Mouse (Mus musculus) ES-E14 (cell line): ENCODE data around the gene Fras1. TPM values are rescaled to one million over a fixed set of nuclear protein-coding genes. Genes with fewer than 3 reads are reported as not detected.

Experiments
- DNase-seq: peaks from one replicate; pipeline ENCODE4 v3.0.0-alpha.2; 2013; ENCODE audit warnings: low read depth, low spot score
- H3K27ac ChIP-seq: 2 replicates; pipeline ENCODE4 v1.5.1; 2012; ENCODE audit warnings: low read depth, mild to moderate bottlenecking, low read length, moderate library complexity, mixed read lengths; ENCODE audit not compliant: poor library complexity, insufficient read depth, severe bottlenecking
- H3K36me3 ChIP-seq: 2 replicates; pipeline ENCODE4 v1.6.1; 2012; ENCODE audit warnings: mild to moderate bottlenecking, low read length, moderate library complexity, mixed read lengths; ENCODE audit not compliant: control insufficient read depth, poor library complexity, insufficient read depth, severe bottlenecking
- H3K4me1 ChIP-seq, 2 experiments: fragments of 150-350 bp in 1 of 2; sonication (generic) in 1 of 2; 2 replicates each; pipeline ENCODE4 v1.6.1; 2012; ENCODE audit warnings: low read length in 2 of 2, mild to moderate bottlenecking in 1 of 2, mixed read lengths in 1 of 2; ENCODE audit not compliant: control insufficient read depth in 2 of 2, insufficient read depth in 2 of 2, poor library complexity in 1 of 2
- H3K4me3 ChIP-seq, 2 experiments: fragments of 150-350 bp in 1 of 2; sonication (generic) in 1 of 2; 2 replicates each; pipeline ENCODE4 v1.5.1; 2012; ENCODE audit warnings: low read length in 2 of 2, low read depth in 1 of 2, mild to moderate bottlenecking in 1 of 2, mixed read lengths in 1 of 2; ENCODE audit not compliant: insufficient read depth in 1 of 2, poor library complexity in 1 of 2, severe bottlenecking in 1 of 2
- H3K9ac ChIP-seq: 2 replicates; pipeline ENCODE4 v1.6.1; 2012; ENCODE audit warnings: low read depth, mild to moderate bottlenecking, low read length, mixed read lengths; ENCODE audit not compliant: poor library complexity, insufficient read depth, severe bottlenecking
- H3K9me3 ChIP-seq: fragments of 150-350 bp; sonication (generic); 2 replicates; pipeline ENCODE4 v1.6.1; 2012; ENCODE audit warnings: low read depth, mild to moderate bottlenecking, low read length; ENCODE audit not compliant: control insufficient read depth, insufficient read depth
- CHD2 ChIP-seq: IDR thresholded peaks from 2 replicates; pipeline ENCODE4 v1.6.1; 2014; ENCODE audit warnings: mild to moderate bottlenecking, low read depth, low read length, inconsistent platforms
- HCFC1 ChIP-seq: IDR thresholded peaks from 2 replicates; pipeline ENCODE4 v1.6.1; 2012; ENCODE audit warnings: low read length, inconsistent platforms, borderline replicate concordance; ENCODE audit not compliant: insufficient read depth
- MAFK ChIP-seq: IDR thresholded peaks from 2 replicates; pipeline ENCODE4 v1.6.1; 2014; ENCODE audit warnings: mild to moderate bottlenecking, low read depth, low read length, inconsistent platforms; ENCODE audit not compliant: insufficient read depth
- ZC3H11A ChIP-seq: IDR thresholded peaks from 2 replicates; pipeline ENCODE4 v1.6.1; 2012; ENCODE audit warnings: low read depth, mild to moderate bottlenecking, inconsistent platforms, low read length, borderline replicate concordance
- ZNF384 ChIP-seq: IDR thresholded peaks from 2 replicates; pipeline ENCODE4 v1.6.1; 2012; ENCODE audit warnings: low read depth, low read length, inconsistent platforms
- in situ Hi-C, 2 experiments: fragments of 600-800 bp; cut with MboI; formaldehyde crosslinking; loops; one replicate each; pipeline ENCODE4 v1.15.1; 2025; ENCODE audit warnings: low sequenced_read_pairs in 2 of 2, inconsistent platforms in 1 of 2; ENCODE audit not compliant: unreplicated experiment in 2 of 2
- total RNA-seq: library from RNA; depleted of rRNA; stranded (reverse); fragments of 300-350 nt; gene quantifications from 2 replicates; pipeline ENCODE4 v1.2.3, GENCODE M21; 2012

Gene Fras1
- total RNA-seq, 1 experiment, result 1.6 TPM

DNA sequence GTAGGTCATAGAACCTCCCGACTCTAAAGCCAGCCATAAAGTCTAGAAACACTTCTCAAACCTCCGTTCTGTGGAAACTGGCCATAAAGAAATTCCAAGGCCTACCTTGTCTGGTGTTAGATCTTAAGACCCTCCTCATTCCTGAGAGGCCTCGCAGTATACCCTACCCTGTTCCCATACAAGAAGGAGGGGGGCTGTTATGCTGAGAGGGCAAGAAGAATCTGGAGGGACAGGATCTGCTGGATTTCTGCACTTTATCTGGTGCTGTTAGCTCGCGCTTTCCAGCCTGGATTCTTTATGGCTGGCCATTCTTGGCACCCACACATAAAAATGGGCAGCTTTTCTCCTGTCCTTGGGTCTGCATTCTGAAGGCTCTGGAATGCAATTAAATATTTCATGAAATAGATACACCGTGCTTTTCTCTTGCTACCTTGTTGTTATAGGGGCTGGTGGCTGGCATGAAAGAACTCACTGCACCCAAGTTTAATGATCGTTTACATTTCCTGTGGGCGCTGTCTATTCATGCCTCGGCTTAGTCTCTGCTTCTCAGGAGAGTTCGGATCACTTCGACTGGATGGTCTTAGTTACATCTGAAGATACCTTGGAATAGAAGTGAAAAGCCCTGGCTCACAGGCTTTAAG is 39.1 kb downstream of the Fras1 start:
- DNase-seq, result no peak
- TF ChIP-seq HCFC1, result no peak
- TF ChIP-seq ZNF384, result no peak
- no peak for TF ChIP-seq MAFK
- TF ChIP-seq CHD2, result no peak
- TF ChIP-seq ZC3H11A, result no peak

DNA sequence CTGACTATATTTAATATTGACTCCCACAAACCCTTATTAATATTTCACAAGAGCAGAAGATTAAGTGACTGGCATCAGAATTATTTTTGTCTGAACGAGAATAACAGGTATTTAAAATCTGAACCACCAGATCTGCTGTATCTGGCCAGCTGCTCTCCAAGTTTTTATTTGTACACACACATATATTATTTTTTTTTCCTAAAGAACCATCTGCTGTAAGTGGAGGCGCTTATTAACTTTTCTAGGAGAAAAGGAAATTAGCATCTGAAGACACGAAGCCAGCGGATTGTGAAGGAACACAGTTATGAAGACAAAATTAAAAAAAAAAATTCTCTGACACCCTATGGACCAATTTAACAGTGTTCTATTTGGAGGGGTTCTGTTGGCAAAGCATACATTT is 43.4 kb downstream of the Fras1 start:
- TF ChIP-seq CHD2 (no peak), MAFK (no peak), HCFC1 (no peak), ZC3H11A (no peak)
- in situ Hi-C loops, result no loop called here
- Histone ChIP-seq H3K9ac (no peak overlapping the region), H3K9me3 (no peaks in the 10 kb centered on the region), H3K4me3 (no peak overlapping the region), H3K4me1 (no peaks in the 10 kb centered on the region), H3K36me3 (no peaks in the 10 kb centered on the region), H3K27ac (no peak overlapping the region)
- DNase-seq, result no peak

More for the DNA sequence above, 39.1 kb downstream of the Fras1 start:
- Histone ChIP-seq H3K9me3 (no peaks in the 10 kb centered on the region), H3K9ac (no peak overlapping the region), H3K4me1 (no peaks in the 10 kb centered on the region), H3K36me3 (no peaks in the 10 kb centered on the region), H3K4me3 (no peak overlapping the region), H3K27ac (no peak overlapping the region)
- in situ Hi-C loops, result no loop called here

DNA sequence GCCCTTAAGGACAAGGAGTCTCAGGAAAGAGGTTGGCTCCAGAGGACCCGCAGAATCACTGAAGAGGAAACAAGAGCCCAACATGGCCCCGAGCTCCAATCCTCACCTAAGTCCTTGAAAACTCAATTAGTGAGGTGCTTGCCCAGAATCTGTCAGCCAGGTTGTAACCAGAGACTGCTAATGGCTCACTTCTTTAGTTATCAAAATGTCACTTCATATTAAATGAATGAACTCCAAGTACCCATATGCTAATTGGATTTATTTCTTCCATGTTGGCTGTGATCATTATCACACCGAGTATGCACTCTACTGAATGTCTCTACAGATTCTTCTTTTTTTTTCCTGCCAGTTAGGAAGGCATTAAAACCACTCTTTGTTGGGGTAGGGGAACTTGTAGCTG is 47.8 kb downstream of the Fras1 start:
- in situ Hi-C loops, result no loop called here

DNA sequence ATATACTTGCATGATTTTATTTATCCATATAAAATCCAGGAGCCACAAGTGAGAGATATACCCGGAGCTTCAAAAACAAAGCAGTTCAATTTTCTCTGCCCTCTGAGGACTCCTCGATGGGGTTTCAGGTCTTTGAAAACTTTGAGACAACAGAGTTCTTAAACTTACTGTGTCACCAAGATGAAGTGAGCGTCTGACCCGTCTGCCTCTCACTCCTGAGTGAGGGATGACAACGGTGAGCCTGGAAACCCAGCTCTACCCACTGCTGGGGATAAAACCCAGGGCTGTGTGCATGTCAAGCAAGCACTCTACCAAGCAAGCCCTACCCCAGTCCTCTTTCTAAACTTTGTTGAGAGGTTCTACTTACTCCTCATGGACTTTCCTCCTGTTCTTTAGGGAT is 49.0 kb downstream of the Fras1 start:
- no peak overlapping the region for H3K4me3 ChIP-seq
- TF ChIP-seq HCFC1 (no peak), ZC3H11A (no peak), ZNF384 (no peak), CHD2 (no peak), MAFK (no peak)
- no peaks in the 10 kb centered on the region for H3K9me3 ChIP-seq
- in situ Hi-C loops, result no loop called here
- no peaks in the 10 kb centered on the region for H3K4me1 ChIP-seq
- H3K27ac ChIP-seq, result no peak overlapping the region
- H3K36me3 ChIP-seq, result no peaks in the 10 kb centered on the region
- no peak for DNase-seq
- H3K9ac ChIP-seq, result no peak overlapping the region

More for the DNA sequence above, 47.8 kb downstream of the Fras1 start:
- Histone ChIP-seq H3K9me3 (no peaks in the 10 kb centered on the region), H3K4me3 (no peak overlapping the region), H3K4me1 (no peaks in the 10 kb centered on the region), H3K9ac (no peak overlapping the region), H3K36me3 (no peaks in the 10 kb centered on the region), H3K27ac (no peak overlapping the region)
- TF ChIP-seq ZC3H11A (no peak), HCFC1 (no peak), ZNF384 (no peak), MAFK (no peak), CHD2 (no peak)
- no peak for DNase-seq

DNA sequence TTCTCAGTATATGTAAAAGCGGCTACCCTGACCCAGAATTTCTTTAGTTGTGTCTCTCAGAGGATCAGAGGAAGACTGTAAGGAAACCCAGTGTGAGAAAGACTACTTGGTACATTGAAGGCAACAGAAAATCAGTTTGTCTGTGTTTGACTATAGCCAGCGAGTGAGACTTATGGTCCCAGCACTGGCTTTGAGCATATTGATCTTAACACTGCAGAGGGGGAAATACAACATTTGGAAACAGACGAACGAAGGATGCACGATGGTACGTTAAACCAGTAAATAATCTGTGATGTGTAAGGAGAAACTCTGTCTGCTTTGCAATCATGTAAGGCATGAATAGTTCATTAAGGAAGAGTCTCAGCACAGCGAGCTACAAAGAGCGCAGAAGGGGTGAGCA is 51.6 kb downstream of the Fras1 start:
- Histone ChIP-seq H3K4me3 (no peak overlapping the region), H3K4me1 (no peaks in the 10 kb centered on the region), H3K9me3 (no peaks in the 10 kb centered on the region), H3K27ac (no peak overlapping the region), H3K9ac (no peak overlapping the region), H3K36me3 (no peaks in the 10 kb centered on the region)
- in situ Hi-C loops, result no loop called here
- DNase-seq, result no peak
- no peak for TF ChIP-seq HCFC1
- no peak for TF ChIP-seq CHD2
- no peak for TF ChIP-seq ZC3H11A
- no peak for TF ChIP-seq MAFK
- no peak for TF ChIP-seq ZNF384
